Comparison of ENCODE assay signal across 8 mouse cellular contexts in genomic region chr11:70655571-70656455, GRCm38 (mm10). TPM values are rescaled to one million over a fixed set of nuclear protein-coding genes. Genes with fewer than 3 reads are reported as not detected.
DNase-seq lines count a peak whose midpoint lies in the region; ATAC-seq and TF ChIP-seq lines count a peak whose summit lies in the region.

No protein-coding gene starts in this region.

- WGBS in spleen, adult 2 months = 4% methylated on average over 60 of the region's 61 CpGs

- ATAC-seq in frontal cortex, adult (ENCODE audit: low TSS enrichment) = no peak

- H3K4me3 ChIP-seq in left cerebral cortex, adult 2 months = peak overlapping the region; percentile 100
- peak overlapping the region; percentile 74 for H3K4me3 ChIP-seq in spleen, adult 2 months (ENCODE audit: extremely low read depth, insufficient read depth, insufficient read length)

- DNase-seq in left cerebral cortex, adult 2 months (ENCODE audit: extremely low spot score in 1 of 2, low spot score in 2 of 2) = no peak
- no peak for DNase-seq in left cerebral cortex, postnatal 14 days (ENCODE audit: low spot score in 2 of 2)
- peak; percentile 81 for DNase-seq in embryo, embryonic 11 days
- DNase-seq in heart, adult 9 months (ENCODE audit: low spot score in 2 of 2) = peak; percentile 78 to 81
- DNase-seq in kidney, adult 9 months = peak; percentile 58
- DNase-seq in lung, postnatal 10 days = peak; percentile 76
- peak in 1 of 2 experiments; percentile 49 for DNase-seq in spleen, adult 2 months (ENCODE audit: low read depth in 1 of 2, low spot score in 2 of 2)

- H3K4me1 ChIP-seq in spleen, adult 2 months (ENCODE audit: control insufficient read depth, insufficient read depth, insufficient read length) = peaks cover 25% of the 10 kb centered on the region; the same call in 1 of the 2 replicates

- no peak for TF ChIP-seq POLR2A in spleen, adult 2 months (IDR thresholded peaks at IDR 0.05; ENCODE audit: low read depth, low read length)

- H3K36me3 ChIP-seq in spleen, adult 2 months (ENCODE audit: control insufficient read depth, insufficient read depth, low read length) = peaks cover 28% of the 10 kb centered on the region

- no peak for TF ChIP-seq CTCF in left cerebral cortex, adult 2 months (IDR thresholded peaks at IDR 0.05)
- TF ChIP-seq CTCF in spleen, adult 2 months (IDR thresholded peaks at IDR 0.05; ENCODE audit: extremely low read depth, insufficient read depth, insufficient read length, insufficient replicate concordance) = no peak

- H3K27me3 ChIP-seq in spleen, adult 2 months (ENCODE audit: control insufficient read depth, insufficient read depth, low read length) = no peaks in the 10 kb centered on the region

- peak overlapping the region; percentile 64 for H3K27ac ChIP-seq in left cerebral cortex, adult 2 months
- H3K27ac ChIP-seq in spleen, adult 2 months (ENCODE audit: insufficient read depth, low read length) = peak overlapping the region; percentile 97

- intact Hi-C loops in left cerebral cortex, adult 2 months (cut with DNase I) = loop anchor here (10.0 kb wide), 1 partner anchor 421 kb away; the partner anchor contains the start of genes 0610010K14Rik, Gm21988 and Rnasek
- intact Hi-C loops in left cerebral cortex, postnatal 14 days (cut with DNase I) = loop anchor here (2.0 kb wide), 1 partner anchor 13 kb away; the partner anchor contains the start of gene Spag7

RNA-seq across cellular contexts. Expression of gene Eno3, which starts 1.2 kb away (rescaled TPM):
- 10 to 100 TPM in 1 of 2 experiments, 1 to 10 TPM in 1; 9.8 to 10.6 TPM for total RNA-seq in left cerebral cortex, adult 2 months (2021)
- total RNA-seq in left cerebral cortex, postnatal 14 days (2021) = 1 to 10 TPM; 8.3 to 8.6 TPM
- 15.3 and 20.0 TPM in 2 replicates for polyA plus RNA-seq in spleen, adult 2 months (2012; rRNA removed)

RNA-seq across cellular contexts. Expression of gene Pfn1, which starts 1.4 kb away (rescaled TPM):
- 100 to 1,000 TPM; 207 to 224 TPM for total RNA-seq in left cerebral cortex, adult 2 months (2021)
- 100 to 1,000 TPM; 267 to 286 TPM for total RNA-seq in left cerebral cortex, postnatal 14 days (2021)
- polyA plus RNA-seq in spleen, adult 2 months (2012; rRNA removed) = 2,122 and 3,201 TPM in 2 replicates

RNA-seq across cellular contexts. Expression of gene Slc25a11, which starts 8.5 kb away (rescaled TPM):
- 100 to 1,000 TPM; 107 to 117 TPM for total RNA-seq in left cerebral cortex, adult 2 months (2021)
- total RNA-seq in left cerebral cortex, postnatal 14 days (2021) = 100 to 1,000 TPM; 120 to 125 TPM
- polyA plus RNA-seq in spleen, adult 2 months (2012; rRNA removed) = 73.0 and 78.7 TPM in 2 replicates

RNA-seq across cellular contexts. Expression of gene Rnf167, which starts 8.8 kb away (rescaled TPM):
- total RNA-seq in left cerebral cortex, adult 2 months (2021) = 10 to 100 TPM; 81.7 to 86.9 TPM
- 10 to 100 TPM; 67.3 to 69.1 TPM for total RNA-seq in left cerebral cortex, postnatal 14 days (2021)
- 137 and 158 TPM in 2 replicates for polyA plus RNA-seq in spleen, adult 2 months (2012; rRNA removed)

RNA-seq across cellular contexts. Expression of gene Spag7, which starts 13.4 kb away (rescaled TPM):
- total RNA-seq in left cerebral cortex, adult 2 months (2021) = 10 to 100 TPM; 52.2 to 56.7 TPM
- total RNA-seq in left cerebral cortex, postnatal 14 days (2021) = 10 to 100 TPM; 53.5 to 53.8 TPM
- 20.0 and 20.2 TPM in 2 replicates for polyA plus RNA-seq in spleen, adult 2 months (2012; rRNA removed)

Comparison
In these comparisons a context has a peak if more than half of its experiments do, and no peak if none do; other contexts are left out.
1. DNase-seq: peak in embryo, embryonic 11 days (single experiment), heart, adult 9 months (2 of 2), kidney, adult 9 months (single experiment) and lung, postnatal 10 days (single experiment); none in left cerebral cortex, adult 2 months (0 of 2) and left cerebral cortex, postnatal 14 days (0 of 2).